Mouse (Mus musculus): Measurements from ENCODE around the gene Sinhcaf.

Sinhcaf gene

DNA sequence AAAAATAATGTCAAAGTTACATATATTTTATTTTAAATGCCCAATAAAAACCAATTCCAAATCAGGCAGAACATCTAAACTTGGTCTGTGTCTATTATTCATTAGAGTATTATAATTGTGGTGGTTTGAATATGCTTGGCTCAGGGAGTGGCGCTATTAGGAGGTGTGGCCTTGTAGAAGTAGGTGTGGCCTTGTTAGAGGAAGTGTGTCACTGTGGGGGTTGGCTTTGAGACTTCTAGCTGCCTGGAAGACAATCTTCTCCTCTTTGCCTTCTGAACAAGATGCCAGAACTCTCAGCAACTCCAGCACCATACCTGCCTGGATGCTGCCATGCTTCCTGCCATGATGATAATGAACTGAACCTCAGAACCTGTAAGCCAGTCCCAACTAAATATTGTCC lies 72.4 kb downstream of the Sinhcaf start:
- no peak for DNase-seq (ENCODE audit: low read depth, low spot score)
